Mouse (Mus musculus): ENCODE results near the gene Fst. TPM values are rescaled to one million over a fixed set of nuclear protein-coding genes. Genes with fewer than 3 reads are reported as not detected.

Gene Fst
- total and polyA plus RNA-seq, 3 experiments, result 0.63 to 1.3 (median 1.2) TPM

GRCm38 (mm10) chr13:114458291-114458885 is 363 bp downstream of the Fst start:
- peak overlapping the region; percentile 49 for H3K9ac ChIP-seq (ENCODE audit: low read depth, low read length)
- no peaks in the 10 kb centered on the region for H3K4me1 ChIP-seq (ENCODE audit: control insufficient read depth, insufficient read depth, low read length)
- no peaks in the 10 kb centered on the region for H3K79me2 ChIP-seq (replicated peaks; ENCODE audit: control insufficient read depth, insufficient read depth, low read length)
- TF ChIP-seq POLR2A (IDR thresholded peaks at IDR 0.05; ENCODE audit: insufficient read depth, low read depth, low read length), result no peak
- no peak for TF ChIP-seq EP300 (IDR thresholded peaks at IDR 0.05; ENCODE audit: insufficient read depth, low read depth, low read length)
- peak; percentile 21 for TF ChIP-seq CTCF (IDR thresholded peaks at IDR 0.05)
- no peaks in the 10 kb centered on the region for H3K36me3 ChIP-seq (ENCODE audit: control insufficient read depth, insufficient read depth, low read length)
- H3K27me3 ChIP-seq (ENCODE audit: control insufficient read depth, insufficient read depth, low read length), result no peaks in the 10 kb centered on the region; the same call in none of the 2 replicates
- no peak overlapping the region for H3K27ac ChIP-seq
- H3K4me3 ChIP-seq, result peak overlapping the region; percentile 59
- intact Hi-C loops (cut with DNase I), result loop anchor here (5.0 to 10.0 kb wide), 2 partner anchors 144 to 171 kb away; no protein-coding TSS in a partner anchor
- peak; percentile 55 to 57 for DNase-seq
- WGBS, result 1% methylated on average over 56 of the region's 56 CpGs

DNA sequence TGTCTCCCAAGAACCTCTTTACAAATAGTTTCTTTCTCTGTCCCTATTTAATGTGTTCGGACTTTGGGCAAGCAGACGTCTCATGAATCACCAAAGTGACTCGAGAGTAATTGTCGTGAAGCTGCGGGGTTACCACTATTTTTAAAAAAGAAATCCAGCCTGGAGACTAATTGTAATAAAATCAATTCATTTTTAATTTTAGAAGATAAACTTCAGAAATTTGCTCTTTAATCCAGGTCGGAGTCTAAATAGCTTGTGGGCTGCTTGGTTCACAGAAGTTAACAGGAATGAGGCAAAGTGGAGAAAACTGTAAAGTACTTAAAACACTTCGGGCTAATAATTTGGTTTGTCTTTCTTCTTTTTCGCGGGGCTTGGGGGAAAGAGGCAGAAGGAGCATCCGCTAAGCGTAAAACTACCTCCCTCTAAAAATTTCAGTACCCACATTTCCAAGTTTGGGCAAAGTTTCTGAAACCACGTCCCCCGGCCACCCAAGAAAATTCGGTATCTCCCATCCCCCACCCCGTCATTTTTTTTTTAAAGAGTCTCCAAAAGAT is 1.1 kb downstream of the Fst start:
- intact Hi-C loops (cut with DNase I), result loop anchor here (5.0 to 10.0 kb wide), 2 partner anchors 143 to 170 kb away; no protein-coding TSS in a partner anchor
- WGBS, result 5% methylated on average over 15 of the region's 15 CpGs
- no peak overlapping the region for H3K27ac ChIP-seq
- H3K79me2 ChIP-seq (replicated peaks; ENCODE audit: control insufficient read depth, insufficient read depth, low read length), result no peaks in the 10 kb centered on the region
- H3K4me3 ChIP-seq, result peak overlapping the region; percentile 34
- no peaks in the 10 kb centered on the region for H3K36me3 ChIP-seq (ENCODE audit: control insufficient read depth, insufficient read depth, low read length)
- peak overlapping the region; percentile 36; the same call in 1 of the 2 replicates for H3K9ac ChIP-seq (ENCODE audit: low read depth, low read length)
- TF ChIP-seq EP300 (IDR thresholded peaks at IDR 0.05; ENCODE audit: insufficient read depth, low read depth, low read length) (no peak), POLR2A (IDR thresholded peaks at IDR 0.05; ENCODE audit: insufficient read depth, low read depth, low read length) (no peak), CTCF (IDR thresholded peaks at IDR 0.05) (no peak)
- DNase-seq, result no peak
- H3K27me3 ChIP-seq (ENCODE audit: control insufficient read depth, insufficient read depth, low read length), result no peaks in the 10 kb centered on the region; the same call in none of the 2 replicates
- H3K4me1 ChIP-seq (ENCODE audit: control insufficient read depth, insufficient read depth, low read length), result no peaks in the 10 kb centered on the region

GRCm38 (mm10) chr13:114456766-114457566 is 1.8 kb downstream of the Fst start:
- no peaks in the 10 kb centered on the region; the same call in none of the 2 replicates for H3K27me3 ChIP-seq (ENCODE audit: control insufficient read depth, insufficient read depth, low read length)
- TF ChIP-seq CTCF (IDR thresholded peaks at IDR 0.05) (no peak), POLR2A (IDR thresholded peaks at IDR 0.05; ENCODE audit: insufficient read depth, low read depth, low read length) (no peak), EP300 (IDR thresholded peaks at IDR 0.05; ENCODE audit: insufficient read depth, low read depth, low read length) (no peak)
- H3K9ac ChIP-seq (ENCODE audit: low read depth, low read length), result peak overlapping the region; percentile 36; the same call in 1 of the 2 replicates
- peak; percentile 48 to 61 for DNase-seq
- no peaks in the 10 kb centered on the region for H3K4me1 ChIP-seq (ENCODE audit: control insufficient read depth, insufficient read depth, low read length)
- intact Hi-C loops (cut with DNase I), result loop anchor here (5.0 to 10.0 kb wide), 2 partner anchors 142 to 170 kb away; no protein-coding TSS in a partner anchor
- peak overlapping the region; percentile 34 for H3K4me3 ChIP-seq
- WGBS, result 3% methylated on average over 44 of the region's 44 CpGs
- H3K79me2 ChIP-seq (replicated peaks; ENCODE audit: control insufficient read depth, insufficient read depth, low read length), result no peaks in the 10 kb centered on the region
- no peak overlapping the region for H3K27ac ChIP-seq
- no peaks in the 10 kb centered on the region for H3K36me3 ChIP-seq (ENCODE audit: control insufficient read depth, insufficient read depth, low read length)

- WGBS, result 2% methylated on average over 14 of the region's 14 CpGs
- no peak overlapping the region for H3K4me3 ChIP-seq
- no peak overlapping the region for H3K9ac ChIP-seq (ENCODE audit: low read depth, low read length)
- no peak for TF ChIP-seq POLR2A (IDR thresholded peaks at IDR 0.05; ENCODE audit: insufficient read depth, low read depth, low read length)
- TF ChIP-seq CTCF (IDR thresholded peaks at IDR 0.05), result peak; percentile 49
- no peak for TF ChIP-seq EP300 (IDR thresholded peaks at IDR 0.05; ENCODE audit: insufficient read depth, low read depth, low read length)
- H3K27ac ChIP-seq, result no peak overlapping the region
- H3K36me3 ChIP-seq (ENCODE audit: control insufficient read depth, insufficient read depth, low read length), result no peaks in the 10 kb centered on the region
- no peaks in the 10 kb centered on the region for H3K79me2 ChIP-seq (replicated peaks; ENCODE audit: control insufficient read depth, insufficient read depth, low read length)
- intact Hi-C loops (cut with DNase I), result loop anchor here (5.0 to 10.0 kb wide), 2 partner anchors 141 to 169 kb away; no protein-coding TSS in a partner anchor
- DNase-seq, result peak; percentile 46 to 58
- H3K4me1 ChIP-seq (ENCODE audit: control insufficient read depth, insufficient read depth, low read length), result no peaks in the 10 kb centered on the region
- no peaks in the 10 kb centered on the region; the same call in 1 of the 2 replicates for H3K27me3 ChIP-seq (ENCODE audit: control insufficient read depth, insufficient read depth, low read length)
Measured at GRCm38 (mm10) chr13:114456224-114456623, 2.5 kb downstream of the Fst start.

DNA sequence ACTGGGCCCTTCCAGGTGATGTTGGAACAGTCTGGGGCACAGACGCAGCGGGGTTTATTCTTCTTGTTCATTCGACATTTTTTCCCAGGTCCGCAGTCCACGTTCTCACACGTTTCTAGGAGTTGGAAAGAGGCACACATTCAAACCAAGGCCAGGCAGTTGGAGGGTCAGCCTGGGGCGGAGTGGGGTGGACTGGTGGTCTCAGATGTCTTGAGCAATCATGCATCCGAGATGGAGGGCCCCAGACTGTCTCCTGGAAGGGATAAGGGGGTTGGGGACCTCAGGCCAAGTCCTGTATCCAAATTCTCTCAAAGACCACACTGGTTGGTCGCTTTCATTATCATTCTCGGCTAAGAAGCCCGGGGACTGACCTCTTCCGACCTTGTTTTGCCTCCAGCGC is 3.0 kb downstream of the Fst start:
- intact Hi-C loops (cut with DNase I), result loop anchor here (5.0 to 10.0 kb wide), 2 partner anchors 141 to 168 kb away; no protein-coding TSS in a partner anchor
- 61% methylated on average over 13 of the region's 13 CpGs for WGBS
- H3K36me3 ChIP-seq (ENCODE audit: control insufficient read depth, insufficient read depth, low read length), result no peaks in the 10 kb centered on the region
- no peak overlapping the region for H3K27ac ChIP-seq
- H3K79me2 ChIP-seq (replicated peaks; ENCODE audit: control insufficient read depth, insufficient read depth, low read length), result no peaks in the 10 kb centered on the region
- no peaks in the 10 kb centered on the region for H3K4me1 ChIP-seq (ENCODE audit: control insufficient read depth, insufficient read depth, low read length)
- no peak for DNase-seq
- no peaks in the 10 kb centered on the region; the same call in 1 of the 2 replicates for H3K27me3 ChIP-seq (ENCODE audit: control insufficient read depth, insufficient read depth, low read length)
- H3K4me3 ChIP-seq, result no peak overlapping the region
- no peak for TF ChIP-seq EP300 (IDR thresholded peaks at IDR 0.05; ENCODE audit: insufficient read depth, low read depth, low read length)
- no peak for TF ChIP-seq POLR2A (IDR thresholded peaks at IDR 0.05; ENCODE audit: insufficient read depth, low read depth, low read length)
- no peak for TF ChIP-seq CTCF (IDR thresholded peaks at IDR 0.05)
- no peak overlapping the region for H3K9ac ChIP-seq (ENCODE audit: low read depth, low read length)

All from heart, adult 2 months (tissue).